Mouse (Mus musculus): ENCODE data around the gene Rif1.

The Rif1 gene

DNA sequence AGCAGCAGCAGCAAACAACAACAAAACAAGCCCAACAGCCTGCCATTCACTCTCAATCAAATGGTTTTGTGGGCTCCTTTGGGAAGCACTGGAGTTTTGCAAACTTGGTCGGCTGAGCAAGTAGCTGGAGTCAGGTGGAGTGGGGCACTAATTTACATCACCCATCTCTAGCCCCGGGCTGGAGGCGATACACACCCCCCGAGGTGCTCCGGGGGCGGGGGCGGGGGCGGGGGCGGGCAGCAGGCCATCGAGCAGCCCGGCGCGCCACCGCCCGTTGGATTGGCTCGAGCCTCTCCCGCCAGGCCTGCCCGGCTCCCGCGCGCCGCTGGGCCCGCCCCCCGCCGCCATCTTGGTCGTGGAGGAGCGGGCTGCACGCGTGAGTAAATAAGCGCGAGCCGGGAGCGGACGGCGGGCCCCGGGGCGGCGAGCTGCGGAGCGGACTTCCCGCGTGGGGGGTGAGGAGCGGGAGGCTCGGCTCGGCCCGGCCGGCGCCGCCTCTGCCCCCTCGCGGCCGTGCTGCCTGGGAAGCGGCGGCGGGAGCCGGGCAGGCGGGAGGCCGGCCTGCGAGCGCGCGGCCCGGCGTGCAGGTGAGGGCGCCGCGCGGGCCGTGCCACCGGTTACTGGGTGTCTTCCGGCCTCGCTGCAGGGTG is at the start of gene Rif1:
Rif1 (plus strand) TSS at position 342 of the 650 bp plus-strand sequence.
- peak; percentile 72 for DNase-seq (ENCODE audit: low spot score)

DNA sequence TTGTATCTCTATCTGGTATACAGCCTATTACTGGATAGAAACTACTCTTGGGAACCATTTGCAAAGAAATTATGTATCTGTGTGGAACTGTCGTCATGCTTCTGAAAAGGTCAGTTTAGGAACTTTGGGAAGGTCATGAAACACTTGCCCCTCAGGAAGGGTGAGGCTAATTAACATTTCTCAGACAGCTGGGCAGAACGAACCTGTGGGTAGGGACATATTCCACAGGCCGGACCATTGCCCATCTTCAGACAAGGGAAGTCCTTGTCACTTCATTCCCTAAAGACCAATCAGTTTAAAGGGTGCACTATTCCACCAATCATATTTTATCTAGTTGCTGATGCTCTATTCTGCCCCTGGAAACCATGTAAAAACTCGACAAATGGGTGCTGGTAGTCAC is 45.6 kb upstream of the Rif1 start:
- no peak for DNase-seq (ENCODE audit: low spot score)

DNA sequence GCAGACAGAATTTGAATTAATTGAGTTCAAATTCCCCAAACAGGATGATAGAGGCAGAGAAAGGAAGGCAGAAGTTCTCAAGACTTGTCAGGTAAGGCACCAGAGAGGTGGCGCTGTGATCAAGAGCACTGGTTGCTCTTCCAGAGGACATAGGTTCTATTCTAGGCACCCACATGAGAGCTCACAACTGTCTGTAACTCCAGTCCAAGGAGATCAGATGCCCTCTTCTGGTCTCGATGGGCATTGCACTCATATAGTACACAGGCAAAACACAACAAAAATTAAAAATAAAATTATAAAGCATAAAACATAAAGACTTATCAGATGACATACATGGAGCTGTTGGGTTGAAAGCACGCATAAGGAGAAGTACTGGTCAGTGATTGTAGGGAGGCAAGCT is 43.2 kb upstream of the Rif1 start:
- DNase-seq (ENCODE audit: low spot score) = no peak

DNA sequence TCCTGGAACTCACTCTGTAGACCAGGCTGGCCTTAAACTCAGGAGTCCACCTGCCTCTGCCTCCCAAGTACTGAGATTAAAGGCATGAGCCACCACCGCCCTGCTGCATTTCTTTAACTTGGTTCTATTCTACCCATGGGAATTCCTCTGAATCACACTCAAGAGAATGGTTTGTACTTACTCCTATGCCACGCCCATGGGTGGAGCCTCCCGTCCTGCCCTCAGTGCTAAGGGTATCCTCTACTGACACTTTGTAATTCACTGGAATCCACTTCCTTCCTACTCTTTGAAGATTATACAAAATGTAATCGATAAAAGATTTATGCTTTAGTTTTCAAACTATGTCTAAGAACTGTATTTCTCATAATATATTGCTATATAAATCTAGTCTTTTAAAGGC is 41.1 kb upstream of the Rif1 start:
- DNase-seq (ENCODE audit: low spot score) = no peak

DNA sequence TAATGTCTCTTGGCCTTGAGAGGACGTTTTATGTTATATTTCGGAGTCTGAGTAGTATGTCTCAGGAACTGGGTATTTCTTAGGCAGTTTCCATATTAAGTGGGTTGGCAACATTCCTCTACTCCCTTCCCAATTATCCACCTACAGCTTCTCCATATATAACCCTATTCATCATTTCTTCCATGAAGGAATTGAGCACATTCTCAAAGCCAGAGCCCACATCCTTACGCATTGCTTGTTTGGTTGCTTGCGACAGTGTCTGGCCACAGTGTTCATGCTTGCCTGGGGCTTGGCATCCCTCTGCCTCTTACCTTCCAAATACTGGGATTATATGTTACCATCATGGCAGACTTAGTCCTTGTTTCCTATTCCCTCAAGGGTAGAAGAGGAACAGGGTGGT is 38.0 kb upstream of the Rif1 start:
- no peak for DNase-seq (ENCODE audit: low spot score)

DNA sequence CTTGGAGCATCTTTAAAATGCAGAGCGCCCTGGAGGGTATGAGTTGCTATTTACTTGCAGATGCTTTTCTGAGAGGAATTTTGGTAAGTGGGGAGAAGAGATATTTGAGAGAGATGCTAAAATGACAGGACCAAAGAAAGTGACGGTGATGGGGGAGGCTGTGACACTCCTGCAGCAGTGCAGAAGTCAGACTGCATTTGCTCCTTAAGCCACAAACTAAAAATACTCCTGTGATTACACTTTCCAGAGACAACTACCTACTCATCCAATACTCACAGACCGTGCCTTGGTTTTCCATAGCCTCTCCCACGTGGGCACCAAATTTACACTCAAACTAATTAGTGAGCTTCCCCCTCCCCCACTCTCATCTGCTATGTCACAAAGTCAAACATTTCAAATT is 37.5 kb upstream of the Rif1 start:
- DNase-seq (ENCODE audit: low spot score) = no peak

DNA sequence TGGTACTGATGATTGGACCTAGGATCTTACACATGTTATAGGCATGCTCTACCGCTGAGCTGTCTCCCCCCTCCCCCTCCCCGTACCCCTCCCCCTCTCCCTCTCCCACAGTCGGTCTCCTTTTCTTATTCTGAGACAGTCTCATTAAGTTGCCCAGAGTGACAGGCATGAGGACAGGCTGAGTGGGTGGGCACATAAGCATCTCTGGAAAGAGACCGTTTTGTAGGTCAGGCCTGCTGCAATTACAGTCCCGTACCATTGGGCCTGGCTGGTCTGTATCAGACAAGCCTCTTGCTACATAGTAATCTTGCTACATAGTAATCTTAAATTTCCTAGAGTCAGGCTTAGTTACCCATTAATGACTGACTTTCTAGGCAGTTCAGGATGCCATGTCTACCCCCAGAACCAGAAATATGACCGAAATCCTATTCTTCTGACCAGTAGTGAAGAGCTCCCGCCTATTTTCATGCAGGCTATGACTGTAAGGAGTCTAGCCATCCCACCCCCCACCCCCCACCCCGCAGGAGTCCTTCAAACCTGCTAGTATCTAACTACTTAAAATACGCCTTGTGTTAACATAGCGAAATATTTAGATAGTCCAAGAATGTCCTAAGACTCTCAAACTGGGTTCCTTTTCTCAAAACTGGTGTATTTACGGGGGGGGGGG is 35.6 kb upstream of the Rif1 start:
- no peak for DNase-seq (ENCODE audit: low spot score)

DNA sequence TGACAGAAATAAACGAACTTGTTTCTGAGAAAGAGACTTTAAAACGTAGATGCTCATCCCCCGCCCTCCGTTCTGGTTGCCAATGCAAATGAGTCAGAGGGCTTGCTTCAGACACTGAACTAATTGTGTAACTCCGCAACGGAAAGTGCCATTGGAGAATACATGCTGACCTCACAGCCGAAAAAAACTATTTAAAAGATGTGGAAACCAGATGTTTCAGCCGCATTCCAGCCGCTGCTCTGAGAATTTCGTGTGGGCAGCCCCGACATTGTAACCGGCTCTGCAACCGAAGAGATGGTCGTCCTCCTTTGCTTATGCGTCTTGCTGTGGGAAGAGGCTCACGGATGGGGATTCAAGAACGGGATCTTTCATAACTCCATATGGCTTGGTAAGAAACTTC is 34.8 kb upstream of the Rif1 start, which contains the start of gene Tnfaip6:
Tnfaip6 (plus strand) TSS at position 128 of the 400 bp plus-strand sequence.
- no peak for DNase-seq (ENCODE audit: low spot score)

DNA sequence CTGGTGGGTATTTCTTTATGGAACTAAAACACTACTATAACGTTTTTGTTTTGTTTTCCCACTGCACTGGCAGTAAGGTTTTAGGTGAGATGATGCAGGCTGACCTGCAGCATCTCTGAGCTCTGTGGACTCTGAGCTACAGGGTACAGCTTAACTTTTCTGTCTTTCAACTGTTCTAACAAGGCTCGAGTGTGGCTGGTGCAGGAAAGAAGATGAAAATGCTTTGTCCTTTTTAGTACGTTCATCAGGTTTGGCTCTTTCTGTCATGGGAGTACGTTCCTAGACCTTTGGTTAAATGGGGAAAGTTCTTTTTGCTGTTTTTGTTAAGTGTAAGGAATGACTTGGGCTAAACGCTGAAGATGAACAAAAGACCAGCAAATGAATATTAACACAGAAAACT is 34.1 kb upstream of the Rif1 start:
- no peak for DNase-seq (ENCODE audit: low spot score)

DNA sequence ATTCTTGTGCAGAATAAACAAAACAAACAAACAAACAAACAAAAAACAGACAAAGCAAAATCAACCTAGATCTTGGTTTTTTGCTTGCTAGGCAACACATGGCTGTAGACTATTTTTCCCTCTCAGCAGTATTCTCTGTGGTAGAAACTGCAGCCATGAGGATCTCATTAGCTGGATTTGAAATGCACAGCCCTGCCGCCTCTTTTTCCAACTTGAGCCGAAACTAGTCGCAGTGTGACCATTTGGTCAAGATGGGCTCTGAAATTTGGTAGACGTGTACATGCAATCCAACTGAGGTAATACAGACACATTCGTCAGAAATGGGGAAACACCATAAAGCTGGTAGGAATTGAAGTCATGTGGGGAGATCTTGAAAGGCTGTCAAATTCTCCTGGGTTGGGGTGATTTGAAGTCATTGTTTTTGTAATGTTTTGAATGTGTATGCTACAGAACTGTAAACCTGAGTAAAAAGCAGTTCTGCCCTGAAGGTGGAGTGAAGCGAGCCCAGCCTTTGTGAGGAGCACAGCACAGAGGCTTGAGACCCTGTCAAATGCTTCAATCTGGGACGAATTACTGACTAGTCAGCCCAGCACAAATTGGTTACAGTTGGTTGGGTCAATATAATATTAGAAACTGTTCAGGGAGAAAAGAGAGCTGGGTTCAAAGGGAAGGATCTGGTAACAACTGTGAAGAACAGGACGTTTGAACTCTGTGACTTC is 33.4 kb upstream of the Rif1 start:
- no peak for DNase-seq (ENCODE audit: low spot score)

DNA sequence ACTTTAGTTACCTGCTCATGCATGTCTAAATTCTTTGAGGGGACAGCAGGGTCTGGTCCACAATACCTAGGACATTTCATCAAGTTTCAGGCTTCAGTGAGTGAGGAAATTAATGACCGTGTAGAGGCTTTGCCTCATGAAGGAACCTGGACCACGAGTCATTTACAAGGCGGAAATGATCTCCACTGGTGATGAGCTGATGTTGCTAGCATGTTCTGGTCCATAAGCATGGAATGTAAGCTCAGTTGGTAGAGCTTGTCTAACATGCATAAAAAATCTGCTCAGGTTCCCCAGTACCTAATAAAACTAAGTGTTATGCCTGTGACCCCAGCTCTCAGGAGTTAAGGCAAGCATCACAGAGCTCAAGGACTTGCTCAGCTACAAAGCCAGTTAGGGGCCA is 30.5 kb upstream of the Rif1 start:
- DNase-seq (ENCODE audit: low spot score) = no peak

DNA sequence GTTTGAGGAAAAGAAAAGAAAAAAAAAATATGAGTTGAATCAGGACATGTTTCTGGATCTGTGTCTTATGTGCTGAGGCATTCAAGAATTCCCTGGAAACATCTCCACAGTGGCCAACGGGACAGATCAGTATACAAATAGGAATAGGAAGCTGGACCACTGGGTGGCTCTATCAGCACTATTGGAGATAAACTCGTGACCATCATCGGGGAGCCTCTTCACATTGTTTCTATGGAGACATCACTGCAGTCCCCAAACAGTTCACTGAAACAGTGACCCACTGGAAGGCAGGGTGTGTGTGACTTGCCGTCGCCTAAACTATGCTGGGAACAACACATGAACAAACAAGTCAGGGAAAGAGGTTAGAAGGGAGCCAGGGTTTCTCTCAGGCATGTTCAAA is 29.9 kb upstream of the Rif1 start:
- no peak for DNase-seq (ENCODE audit: low spot score)

DNA sequence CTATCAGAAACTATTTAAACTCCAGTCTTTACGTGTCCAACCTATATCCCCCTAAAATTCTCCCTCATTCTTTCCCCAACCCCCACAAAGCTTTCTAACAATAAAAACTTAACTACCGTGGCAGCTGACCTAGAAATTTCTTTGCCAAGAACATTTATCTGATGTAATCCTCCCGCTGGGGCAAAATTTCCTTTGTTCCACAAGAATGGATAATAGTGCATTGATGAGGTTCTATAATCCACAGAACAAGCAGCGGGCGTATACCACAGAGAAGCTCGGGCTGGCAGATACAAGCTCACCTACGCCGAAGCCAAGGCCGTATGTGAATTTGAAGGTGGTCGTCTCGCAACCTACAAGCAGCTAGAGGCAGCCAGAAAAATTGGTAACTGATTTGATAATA is 29.1 kb upstream of the Rif1 start:
- no peak for DNase-seq (ENCODE audit: low spot score)

DNA sequence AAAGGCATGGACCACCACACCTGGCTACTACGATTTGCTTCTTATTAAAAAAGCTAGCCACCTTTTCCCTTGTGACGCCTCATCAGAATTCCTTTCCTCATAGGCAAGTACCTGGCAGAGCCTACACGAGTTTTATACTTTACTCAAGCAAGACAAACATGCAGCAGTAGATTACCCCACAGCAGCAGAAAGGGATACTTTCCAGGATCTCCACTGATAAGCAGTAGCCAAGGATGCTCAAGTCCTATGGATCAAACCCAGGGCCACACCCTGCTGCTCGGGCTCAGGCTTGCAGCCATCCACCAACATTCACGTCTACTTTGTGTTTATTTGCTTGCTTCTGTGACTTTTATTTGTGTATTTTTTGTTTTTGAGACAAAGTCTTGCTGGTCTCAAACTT is 26.6 kb upstream of the Rif1 start:
- no peak for DNase-seq (ENCODE audit: low spot score)

DNA sequence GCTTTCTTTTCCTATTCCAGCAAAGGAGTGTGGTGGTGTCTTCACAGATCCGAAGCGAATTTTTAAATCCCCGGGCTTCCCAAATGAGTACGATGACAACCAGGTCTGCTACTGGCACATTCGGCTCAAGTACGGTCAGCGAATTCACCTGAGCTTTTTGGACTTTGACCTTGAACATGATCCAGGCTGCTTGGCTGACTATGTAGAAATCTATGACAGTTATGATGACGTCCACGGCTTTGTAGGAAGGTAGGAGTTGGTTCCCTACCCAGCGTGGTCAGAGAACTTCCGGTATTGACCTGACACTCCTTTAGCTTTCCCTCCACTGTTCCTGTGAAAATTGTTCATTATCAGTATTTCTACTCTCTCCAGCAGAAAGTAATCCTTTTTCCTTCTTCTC is 21.8 kb upstream of the Rif1 start:
- DNase-seq (ENCODE audit: low spot score) = no peak

DNA sequence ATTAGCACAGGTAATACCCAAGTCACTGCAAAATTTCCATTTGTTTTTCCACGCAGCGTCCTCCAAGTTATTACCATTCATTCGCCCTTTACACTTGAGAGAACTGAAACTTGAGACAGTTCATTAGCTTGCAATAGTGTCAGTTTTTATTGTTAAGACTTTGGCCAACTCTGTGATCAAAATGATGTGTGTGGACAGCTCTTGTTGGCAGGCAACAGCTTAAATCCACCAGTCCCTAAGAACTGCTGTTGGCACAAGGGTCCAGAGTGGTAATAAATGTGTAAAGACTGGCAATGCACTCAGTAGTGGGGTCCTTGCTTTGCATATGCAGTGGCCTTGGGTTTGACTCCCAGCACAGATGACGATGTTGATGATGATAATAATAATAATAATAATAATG is 20.3 kb upstream of the Rif1 start:
- no peak for DNase-seq (ENCODE audit: low spot score)

DNA sequence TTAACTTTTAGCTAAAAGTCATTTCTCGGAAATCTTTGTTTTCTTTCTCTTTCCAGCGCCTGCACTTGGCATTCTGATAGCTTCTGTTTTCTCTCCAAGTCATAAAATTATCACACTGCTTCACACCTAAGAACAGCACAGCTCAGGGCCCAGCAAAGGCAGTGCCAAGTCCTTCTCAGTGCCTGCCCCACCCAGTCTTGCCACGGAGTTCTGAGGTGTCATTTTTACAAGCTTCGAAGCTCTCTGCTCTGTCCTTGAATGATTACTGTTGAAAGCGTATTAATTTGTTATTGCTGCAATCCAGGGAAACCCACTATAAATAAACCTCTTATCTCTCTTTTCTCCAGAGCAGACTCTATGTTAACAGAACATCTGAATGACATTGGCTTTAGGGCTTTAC is 19.1 kb upstream of the Rif1 start:
- no peak for DNase-seq (ENCODE audit: low spot score)

DNA sequence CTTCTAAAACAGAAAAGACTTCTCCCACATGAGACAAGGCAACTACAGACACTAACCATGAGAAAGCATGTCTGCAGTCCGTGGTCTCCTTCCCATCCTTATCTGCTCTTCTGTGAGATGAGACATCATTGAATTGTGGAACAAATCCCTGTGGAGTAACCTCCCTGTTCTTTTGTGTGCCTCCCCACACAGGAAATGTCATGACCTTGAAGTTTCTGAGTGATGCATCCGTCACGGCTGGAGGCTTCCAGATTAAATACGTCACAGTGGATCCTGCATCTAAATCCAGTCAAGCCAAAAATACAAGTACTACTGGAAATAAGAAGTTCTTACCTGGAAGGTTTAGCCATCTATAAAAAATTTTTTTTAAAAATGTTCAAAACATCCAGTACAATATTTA is 17.0 kb upstream of the Rif1 start:
- no peak for DNase-seq (ENCODE audit: low spot score)

DNA sequence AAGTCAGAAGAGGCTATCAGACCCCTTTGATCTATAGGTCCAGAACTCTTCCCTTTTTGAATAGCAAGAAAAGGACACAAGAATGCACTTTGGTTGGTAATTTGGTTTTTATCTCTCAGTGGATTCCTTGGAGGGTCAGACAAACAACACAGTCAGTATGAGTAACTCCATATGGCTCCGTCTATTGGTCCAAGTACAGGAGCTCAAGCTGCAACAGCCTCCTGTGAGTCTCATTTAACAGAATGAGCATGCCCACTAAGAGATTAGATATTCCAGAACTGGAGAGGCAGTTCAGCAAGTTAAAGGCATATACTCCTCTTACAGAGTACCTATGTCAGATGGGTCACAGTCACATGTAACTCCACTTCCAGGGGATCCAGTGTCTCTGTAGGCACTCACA is 15.5 kb upstream of the Rif1 start:
- DNase-seq (ENCODE audit: low spot score) = no peak

DNA sequence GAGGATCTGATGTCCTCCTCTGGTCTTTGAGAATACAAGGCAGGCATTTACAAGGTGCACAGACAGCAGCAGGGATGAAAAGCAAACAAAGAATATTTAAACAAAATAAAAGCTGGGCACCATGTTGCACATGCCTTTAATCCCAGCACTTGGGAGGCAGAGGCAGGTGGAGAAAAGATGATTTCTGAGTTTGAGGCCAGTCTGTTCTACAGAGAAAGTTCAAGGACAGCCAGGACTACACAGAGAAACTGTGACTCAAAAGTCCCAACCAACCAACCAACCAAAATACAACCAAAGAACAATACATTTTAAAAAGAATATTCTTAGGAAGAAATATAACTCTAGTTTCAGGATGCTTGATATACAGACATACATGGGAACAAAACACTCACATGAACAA is 15.0 kb upstream of the Rif1 start:
- DNase-seq (ENCODE audit: low spot score) = no peak

DNA sequence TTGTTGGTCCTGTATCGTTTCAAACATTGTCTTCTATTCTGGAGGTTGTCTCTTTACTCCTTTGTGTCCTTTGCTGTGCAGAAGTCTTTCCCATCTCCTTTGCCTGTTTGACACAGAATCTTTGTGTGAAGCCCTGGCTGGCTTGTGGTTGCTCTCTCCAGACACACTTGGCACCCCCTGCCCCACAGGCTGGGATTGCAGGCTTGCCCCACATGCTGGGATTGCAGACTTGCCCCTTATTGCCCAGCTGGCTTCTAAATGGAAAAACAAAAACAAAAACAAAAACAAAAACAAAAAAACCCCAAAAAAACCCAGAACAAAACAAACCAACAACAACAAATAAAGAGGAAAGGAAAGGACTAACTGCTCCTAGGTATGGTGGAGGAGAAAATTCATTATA is 4.0 kb upstream of the Rif1 start:
- DNase-seq (ENCODE audit: low spot score) = no peak

DNA sequence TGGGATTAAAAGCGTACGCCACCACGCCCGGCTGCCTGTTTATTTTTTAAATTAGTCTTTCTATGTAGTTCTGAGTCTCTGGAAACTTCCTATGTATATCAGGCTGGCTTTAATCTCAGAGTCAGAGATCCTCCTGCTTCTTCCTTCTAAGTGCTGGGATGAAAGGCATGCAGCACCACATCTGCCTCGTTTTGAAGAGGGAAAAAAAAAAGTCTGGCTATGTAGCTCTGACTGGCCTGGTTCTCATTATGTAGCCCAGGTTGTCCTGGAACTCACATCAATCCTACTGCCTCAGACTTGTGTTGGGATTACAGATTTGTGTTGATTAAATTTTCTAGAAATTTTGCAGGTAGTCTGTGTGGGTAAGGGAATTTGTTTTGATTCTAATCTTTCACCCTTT is 1.8 kb upstream of the Rif1 start:
- DNase-seq (ENCODE audit: low spot score) = no peak

DNA sequence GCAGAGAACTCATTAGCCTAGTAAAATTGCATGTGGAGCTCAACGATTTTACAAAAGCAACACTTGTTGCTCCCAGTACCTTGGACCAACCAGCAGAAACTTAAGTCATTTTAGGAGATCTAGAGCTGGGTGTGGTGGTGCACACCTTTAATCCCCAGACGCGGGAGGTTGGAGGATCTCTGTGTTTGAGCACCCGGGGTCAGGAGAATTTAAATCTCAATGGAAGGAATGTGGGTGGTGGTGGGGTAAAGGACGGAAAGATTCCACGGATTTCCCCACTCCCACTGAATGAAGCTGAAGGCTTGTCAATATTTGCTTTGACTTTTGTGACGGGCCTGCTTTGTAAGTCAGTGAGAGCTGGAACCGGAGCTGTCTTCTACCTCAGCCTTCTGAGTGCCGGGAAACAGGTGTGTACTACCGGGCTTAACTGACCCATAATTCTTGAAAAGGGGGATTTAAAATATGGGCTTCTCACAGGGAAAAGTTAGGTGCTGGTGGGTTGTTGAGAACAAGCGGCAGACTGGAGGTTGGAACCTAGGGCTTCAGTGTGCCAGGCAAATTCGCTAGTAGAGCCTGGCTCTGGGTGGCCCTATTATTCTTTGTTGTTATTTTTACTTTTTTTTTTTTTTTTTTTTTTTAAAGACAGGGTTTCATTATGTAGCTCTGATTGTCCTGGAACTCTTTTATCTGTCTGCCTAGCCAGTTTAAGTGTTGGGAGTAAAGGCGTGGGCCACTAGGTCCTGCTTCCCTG is 1.2 kb upstream of the Rif1 start:
- DNase-seq (ENCODE audit: low spot score) = no peak
